Mouse (Mus musculus): ENCODE measurements at regions not wholly inside any gene's neighbourhood (a gene's known extent, or its start where the extent isn't known, plus 50 kb on each side); places are given as distances from the start of the nearest gene placed in this dataset.

DNA sequence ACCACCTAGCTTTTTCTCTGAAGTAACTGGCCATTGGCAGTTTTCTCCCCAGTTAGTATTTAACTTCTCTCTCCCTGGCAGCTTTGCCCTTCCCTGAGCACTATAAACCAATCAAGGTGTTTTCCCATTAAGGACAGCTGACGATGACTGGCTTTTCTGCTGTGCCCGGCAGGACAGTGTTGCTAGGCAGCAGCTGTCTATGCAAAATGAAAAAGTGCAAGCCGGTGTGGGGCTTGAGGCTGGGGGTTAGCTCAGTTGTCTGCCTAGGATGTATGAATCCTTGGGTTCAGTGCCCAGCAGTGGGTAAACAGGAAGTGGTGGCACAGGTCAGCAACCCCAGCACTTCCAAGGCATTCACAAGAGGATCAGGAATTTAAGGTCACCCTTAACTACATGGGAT lies 60.9 kb upstream of the Klf4 start:
- Histone ChIP-seq H3K36me3 (ENCODE audit: control insufficient read depth, insufficient read depth) (no peaks in the 10 kb centered on the region), H3K79me2 (ENCODE audit: control insufficient read depth, insufficient read depth) (no peaks in the 10 kb centered on the region), H3ac (ENCODE audit: control insufficient read depth, insufficient read length) (no peak overlapping the region), H3K4me3 (no peak overlapping the region), H3K27me3 (ENCODE audit: control insufficient read depth, insufficient read depth, insufficient read length) (no peaks in the 10 kb centered on the region), H3K4me2 (ENCODE audit: low read depth) (peak overlapping the region; percentile 53)
- TF ChIP-seq POLR2A (IDR thresholded peaks at IDR 0.05; ENCODE audit: insufficient read length, low read depth), result no peak
- no peak for TF ChIP-seq POLR2AphosphoS2 (IDR thresholded peaks at IDR 0.05; ENCODE audit: insufficient read length, low read depth)
- peak in 1 of 3 experiments; percentile 36 for TF ChIP-seq MYOD1 (IDR thresholded peaks at IDR 0.05; ENCODE audit: control insufficient read depth in 1 of 3, insufficient read length in 2 of 3, low read depth in 2 of 3)
- peak in 1 of 3 experiments; percentile 7 for TF ChIP-seq MYOG (IDR thresholded peaks at IDR 0.05; ENCODE audit: control insufficient read depth in 1 of 3, insufficient read depth in 1 of 3, insufficient read length in 2 of 3, low read depth in 2 of 3)
- TF ChIP-seq CEBPB (IDR thresholded peaks at IDR 0.05; ENCODE audit: insufficient read depth, poor library complexity, severe bottlenecking), result no peak

DNA sequence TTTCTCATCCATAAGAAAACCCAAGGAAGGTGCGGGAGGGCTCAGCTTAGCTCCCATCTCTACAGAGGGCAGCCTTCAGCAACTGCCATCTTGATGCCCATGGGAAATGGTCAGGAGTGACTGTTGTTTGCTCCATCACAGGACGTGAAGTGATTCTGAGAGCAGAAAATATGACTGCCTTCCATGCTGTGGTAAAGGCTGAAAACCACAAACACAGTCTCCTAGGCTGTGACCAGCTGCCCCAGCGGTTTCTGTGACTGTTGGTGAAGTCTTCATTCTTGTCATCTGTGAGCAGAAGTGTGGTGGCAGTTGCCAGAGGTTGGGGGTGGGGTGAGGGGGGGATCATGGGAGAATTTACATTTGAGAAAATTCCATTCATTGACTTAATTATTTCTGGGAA lies 53.9 kb upstream of the Klf4 start:
- Histone ChIP-seq H3K4me3 (no peak overlapping the region), H3K79me2 (ENCODE audit: control insufficient read depth, insufficient read depth) (no peaks in the 10 kb centered on the region)

DNA sequence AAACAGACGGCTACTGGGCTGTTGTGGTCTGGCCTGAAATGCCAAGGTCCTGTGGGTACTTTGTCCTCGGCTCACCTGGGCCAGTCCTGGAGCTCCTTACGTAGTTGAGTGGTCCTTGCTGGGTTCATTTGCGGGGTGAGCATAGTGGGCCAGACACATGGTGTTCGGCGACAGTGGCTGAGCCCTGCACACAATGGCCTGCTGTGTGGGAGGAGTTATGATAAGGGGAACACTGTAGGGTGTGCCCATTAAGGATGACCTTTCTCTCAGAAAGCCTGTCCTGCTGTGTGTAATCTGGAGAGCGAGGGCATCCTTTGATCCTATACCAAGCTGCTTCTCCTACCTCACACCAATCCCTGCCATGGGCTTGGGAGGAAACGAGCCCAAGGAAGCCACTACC lies 51.3 kb upstream of the Klf4 start:
- H3K27me3 ChIP-seq (ENCODE audit: control insufficient read depth, insufficient read depth, insufficient read length), result no peaks in the 10 kb centered on the region
- no peak overlapping the region for H3ac ChIP-seq (ENCODE audit: control insufficient read depth, insufficient read length)
- TF ChIP-seq POLR2A (IDR thresholded peaks at IDR 0.05; ENCODE audit: insufficient read length, low read depth), result no peak
- TF ChIP-seq E2F4 (IDR thresholded peaks at IDR 0.05; ENCODE audit: insufficient read depth), result no peak
- no peak for TF ChIP-seq CEBPB (IDR thresholded peaks at IDR 0.05; ENCODE audit: insufficient read depth, poor library complexity, severe bottlenecking)
- TF ChIP-seq TCF12 (IDR thresholded peaks at IDR 0.05; ENCODE audit: insufficient read depth, poor library complexity, severe bottlenecking), result no peak
- no peak for TF ChIP-seq TCF3 (IDR thresholded peaks at IDR 0.05; ENCODE audit: insufficient read length, low read depth)
- no peak for TF ChIP-seq MYOG (IDR thresholded peaks at IDR 0.05; ENCODE audit: control insufficient read depth in 1 of 3, insufficient read depth in 1 of 3, insufficient read length in 2 of 3, low read depth in 2 of 3)
- no peak overlapping the region for H3K4me3 ChIP-seq
- H3K36me3 ChIP-seq (ENCODE audit: control insufficient read depth, insufficient read depth), result no peaks in the 10 kb centered on the region
- H3K4me2 ChIP-seq (ENCODE audit: low read depth), result no peak overlapping the region
- no peaks in the 10 kb centered on the region for H3K79me2 ChIP-seq (ENCODE audit: control insufficient read depth, insufficient read depth)

More for the DNA sequence above, 53.9 kb upstream of the Klf4 start:
- TF ChIP-seq POLR2AphosphoS2 (IDR thresholded peaks at IDR 0.05; ENCODE audit: insufficient read length, low read depth), result no peak
- TF ChIP-seq POLR2A (IDR thresholded peaks at IDR 0.05; ENCODE audit: insufficient read length, low read depth), result no peak
- TF ChIP-seq SRF (IDR thresholded peaks at IDR 0.05; ENCODE audit: control insufficient read depth, insufficient read length, low read depth), result no peak
- peak in 2 of 3 experiments; percentile 15 to 33 for TF ChIP-seq MYOD1 (IDR thresholded peaks at IDR 0.05; ENCODE audit: control insufficient read depth in 1 of 3, insufficient read length in 2 of 3, low read depth in 2 of 3)
- TF ChIP-seq MYOG (IDR thresholded peaks at IDR 0.05; ENCODE audit: control insufficient read depth in 1 of 3, insufficient read depth in 1 of 3, insufficient read length in 2 of 3, low read depth in 2 of 3), result peak in 2 of 3 experiments; percentile 3 to 46
- Histone ChIP-seq H3K36me3 (ENCODE audit: control insufficient read depth, insufficient read depth) (no peaks in the 10 kb centered on the region), H3K27me3 (ENCODE audit: control insufficient read depth, insufficient read depth, insufficient read length) (no peaks in the 10 kb centered on the region), H3K4me2 (ENCODE audit: low read depth) (no peak overlapping the region), H3ac (ENCODE audit: control insufficient read depth, insufficient read length) (no peak overlapping the region)

Measured in myocyte (in vitro differentiated cells).